Mouse (Mus musculus) myocyte (in vitro differentiated cells): Measurements from ENCODE around the gene Ppox. TPM values are rescaled to one million over a fixed set of nuclear protein-coding genes. Genes with fewer than 3 reads are reported as not detected.

Source experiments
- H3K27me3 ChIP-seq: one replicate; pipeline ENCODE4 v1.6.1; 2011; ENCODE audit not compliant: control insufficient read depth, insufficient read depth, insufficient read length
- H3K36me3 ChIP-seq: one replicate; pipeline ENCODE4 v1.6.1; 2011; ENCODE audit not compliant: control insufficient read depth, insufficient read depth
- H3K4me2 ChIP-seq: one replicate; pipeline ENCODE4 v1.6.1; 2011; ENCODE audit warnings: low read depth, control low read depth
- H3K4me3 ChIP-seq: one replicate; pipeline ENCODE4 v1.5.1; 2011; ENCODE audit warnings: mild to moderate bottlenecking, control low read depth, moderate library complexity
- H3K79me2 ChIP-seq: one replicate; pipeline ENCODE4 v1.6.1; 2011; ENCODE audit not compliant: control insufficient read depth, insufficient read depth
- H3ac ChIP-seq: one replicate; pipeline ENCODE4 v1.6.1; 2011; ENCODE audit not compliant: control insufficient read depth, insufficient read length
- CEBPB ChIP-seq: IDR thresholded peaks from 2 replicates; pipeline ENCODE4 v1.6.1; 2011; ENCODE audit warnings: mild to moderate bottlenecking, moderate library complexity; ENCODE audit not compliant: poor library complexity, insufficient read depth, severe bottlenecking
- E2F4 ChIP-seq: IDR thresholded peaks from one replicate; pipeline ENCODE4 v1.6.1; 2011; ENCODE audit warnings: mild to moderate bottlenecking, control low read depth, moderate library complexity; ENCODE audit not compliant: insufficient read depth
- MAX ChIP-seq: IDR thresholded peaks from one replicate; pipeline ENCODE4 v1.6.1; 2011; ENCODE audit warnings: low read depth, mild to moderate bottlenecking, control low read depth
- MYOD1 ChIP-seq, 3 experiments: IDR thresholded peaks; one replicate each; pipeline ENCODE4 v1.6.1; 2011; ENCODE audit warnings: control low read depth in 2 of 3, low read depth in 2 of 3, mild to moderate bottlenecking in 2 of 3, moderate library complexity in 1 of 3; ENCODE audit not compliant: insufficient read length in 2 of 3, control insufficient read depth in 1 of 3
- MYOG ChIP-seq, 3 experiments: IDR thresholded peaks; one replicate each; pipeline ENCODE4 v1.6.1; 2011; ENCODE audit warnings: control low read depth in 2 of 3, low read depth in 2 of 3, mild to moderate bottlenecking in 2 of 3; ENCODE audit not compliant: insufficient read length in 2 of 3, control insufficient read depth in 1 of 3, insufficient read depth in 1 of 3
- POLR2A ChIP-seq: IDR thresholded peaks from one replicate; pipeline ENCODE4 v1.6.1; 2011; ENCODE audit warnings: low read depth, mild to moderate bottlenecking, control low read depth, moderate library complexity; ENCODE audit not compliant: insufficient read length
- POLR2AphosphoS2 ChIP-seq: IDR thresholded peaks from one replicate; pipeline ENCODE4 v1.6.1; 2011; ENCODE audit warnings: low read depth, control low read depth; ENCODE audit not compliant: insufficient read length
- REST ChIP-seq: IDR thresholded peaks from one replicate; pipeline ENCODE4 v1.6.1; 2011; ENCODE audit warnings: mild to moderate bottlenecking, control low read depth, moderate library complexity; ENCODE audit not compliant: insufficient read depth, insufficient read length
- SRF ChIP-seq: IDR thresholded peaks from one replicate; pipeline ENCODE4 v1.6.1; 2011; ENCODE audit warnings: low read depth; ENCODE audit not compliant: control insufficient read depth, insufficient read length
- TCF12 ChIP-seq: IDR thresholded peaks from one replicate; pipeline ENCODE4 v1.6.1; 2011; ENCODE audit warnings: mild to moderate bottlenecking, control low read depth; ENCODE audit not compliant: poor library complexity, insufficient read depth, severe bottlenecking
- TCF3 ChIP-seq: IDR thresholded peaks from one replicate; pipeline ENCODE4 v1.6.1; 2011; ENCODE audit warnings: low read depth, control low read depth; ENCODE audit not compliant: insufficient read length
- USF1 ChIP-seq: IDR thresholded peaks from one replicate; pipeline ENCODE4 v1.6.1; 2011; ENCODE audit warnings: low read depth, mild to moderate bottlenecking, control low read depth, moderate library complexity
- polyA plus RNA-seq: library from polyadenylated mRNA; unstranded; fragments of >200 nt; fragmentation: generic; extraction: Trizol; gene quantifications from one replicate; pipeline ENCODE4 v1.2.1, GENCODE M21; 2012; ENCODE audit warnings: missing spikeins

The Ppox gene
- polyA plus RNA-seq, 1 experiment, result 11.7 TPM

- H3K4me3 ChIP-seq, result no peak overlapping the region
- H3K79me2 ChIP-seq, result no peaks in the 10 kb centered on the region
- H3ac ChIP-seq, result no peak overlapping the region
- H3K27me3 ChIP-seq, result no peaks in the 10 kb centered on the region
- peaks cover 42% of the 10 kb centered on the region for H3K36me3 ChIP-seq
- no peak for TF ChIP-seq POLR2AphosphoS2
- no peak overlapping the region for H3K4me2 ChIP-seq
Measured at GRCm38 (mm10) chr1:171237438-171237837, 43.5 kb downstream of the Ppox start.

GRCm38 (mm10) chr1:171235791-171236190, 45.2 kb downstream of the Ppox start:
- H3K4me2 ChIP-seq, result peak overlapping the region; percentile 15
- peaks cover 42% of the 10 kb centered on the region for H3K36me3 ChIP-seq
- H3ac ChIP-seq, result no peak overlapping the region
- H3K4me3 ChIP-seq, result no peak overlapping the region
- no peaks in the 10 kb centered on the region for H3K79me2 ChIP-seq
- H3K27me3 ChIP-seq, result no peaks in the 10 kb centered on the region
- TF ChIP-seq TCF12 (no peak), REST (no peak), MAX (no peak), USF1 (no peak), TCF3 (no peak), MYOG (IDR thresholded peaks at IDR 0.05; ENCODE audit: control insufficient read depth in 1 of 3, insufficient read depth in 1 of 3, insufficient read length in 2 of 3, low read depth in 2 of 3) (no peak), POLR2A (no peak), CEBPB (no peak), MYOD1 (IDR thresholded peaks at IDR 0.05; ENCODE audit: control insufficient read depth in 1 of 3, insufficient read length in 2 of 3, low read depth in 2 of 3) (no peak), E2F4 (no peak), POLR2AphosphoS2 (no peak), SRF (no peak)

DNA sequence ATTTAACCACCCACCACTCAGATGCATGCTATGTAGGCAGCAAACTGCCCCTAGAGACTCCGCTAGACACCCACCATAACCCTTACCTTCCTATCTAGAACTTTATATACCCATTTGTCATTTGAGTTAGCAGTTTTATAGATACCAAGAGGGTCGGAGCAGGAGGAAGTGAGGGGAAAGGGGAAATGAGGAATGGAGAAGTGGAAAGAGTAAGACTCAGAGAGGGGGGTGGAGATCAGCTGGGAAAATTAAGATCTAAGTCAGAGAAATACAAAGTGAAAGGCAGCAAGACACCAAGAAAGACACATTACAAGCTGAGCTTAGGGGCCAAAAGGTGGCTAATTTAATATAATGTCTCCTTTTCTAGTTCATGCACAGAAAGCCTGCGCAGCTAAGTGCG, 46.4 kb downstream of the Ppox start:
- Histone ChIP-seq H3K4me3 (no peak overlapping the region), H3K4me2 (no peak overlapping the region), H3K36me3 (peaks cover 42% of the 10 kb centered on the region), H3ac (no peak overlapping the region), H3K27me3 (no peaks in the 10 kb centered on the region), H3K79me2 (no peaks in the 10 kb centered on the region)
- TF ChIP-seq TCF3 (no peak), MYOD1 (IDR thresholded peaks at IDR 0.05; ENCODE audit: control insufficient read depth in 1 of 3, insufficient read length in 2 of 3, low read depth in 2 of 3) (no peak), MYOG (IDR thresholded peaks at IDR 0.05; ENCODE audit: control insufficient read depth in 1 of 3, insufficient read depth in 1 of 3, insufficient read length in 2 of 3, low read depth in 2 of 3) (no peak), REST (no peak), USF1 (no peak), TCF12 (no peak), MAX (no peak), POLR2A (no peak), E2F4 (no peak), POLR2AphosphoS2 (no peak), CEBPB (no peak), SRF (no peak)

DNA sequence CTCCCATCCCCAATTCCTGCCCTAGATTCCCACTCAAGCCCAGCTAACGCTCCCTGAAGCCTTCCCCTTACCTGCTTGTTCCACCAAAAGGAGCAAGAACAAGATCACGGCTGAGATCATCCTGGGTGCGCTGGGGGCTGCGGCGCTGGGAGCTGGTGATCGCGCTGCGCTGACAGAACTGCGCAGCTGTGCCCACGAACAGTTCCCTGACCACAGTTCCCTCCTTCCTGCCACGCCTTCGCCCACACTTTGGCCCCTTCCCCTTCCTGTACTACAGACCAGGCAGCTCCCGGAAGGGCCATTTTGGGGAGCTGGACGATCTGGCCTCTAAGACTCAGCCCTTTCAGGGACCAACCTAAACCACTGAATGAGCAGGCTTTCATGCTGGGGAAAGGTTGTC, 46.9 kb downstream of the Ppox start, which contains the start of gene Fcer1g:
Gene Fcer1g, minus strand, starts transcription at position 240 of the 400 bp plus-strand sequence.
- no peak within 1 kb of the TSS for H3K4me3 ChIP-seq
- no peak within 1 kb of the TSS for H3ac ChIP-seq
- TF ChIP-seq POLR2A (no peak), TCF3 (no peak), POLR2AphosphoS2 (peak; percentile 64)
- H3K4me2 ChIP-seq, result no peak within 1 kb of the TSS
- H3K36me3 ChIP-seq, result peaks cover 45% of the 10 kb centered on the region
- H3K79me2 ChIP-seq, result no peaks in the 10 kb centered on the region
- no peaks in the 10 kb centered on the region for H3K27me3 ChIP-seq

DNA sequence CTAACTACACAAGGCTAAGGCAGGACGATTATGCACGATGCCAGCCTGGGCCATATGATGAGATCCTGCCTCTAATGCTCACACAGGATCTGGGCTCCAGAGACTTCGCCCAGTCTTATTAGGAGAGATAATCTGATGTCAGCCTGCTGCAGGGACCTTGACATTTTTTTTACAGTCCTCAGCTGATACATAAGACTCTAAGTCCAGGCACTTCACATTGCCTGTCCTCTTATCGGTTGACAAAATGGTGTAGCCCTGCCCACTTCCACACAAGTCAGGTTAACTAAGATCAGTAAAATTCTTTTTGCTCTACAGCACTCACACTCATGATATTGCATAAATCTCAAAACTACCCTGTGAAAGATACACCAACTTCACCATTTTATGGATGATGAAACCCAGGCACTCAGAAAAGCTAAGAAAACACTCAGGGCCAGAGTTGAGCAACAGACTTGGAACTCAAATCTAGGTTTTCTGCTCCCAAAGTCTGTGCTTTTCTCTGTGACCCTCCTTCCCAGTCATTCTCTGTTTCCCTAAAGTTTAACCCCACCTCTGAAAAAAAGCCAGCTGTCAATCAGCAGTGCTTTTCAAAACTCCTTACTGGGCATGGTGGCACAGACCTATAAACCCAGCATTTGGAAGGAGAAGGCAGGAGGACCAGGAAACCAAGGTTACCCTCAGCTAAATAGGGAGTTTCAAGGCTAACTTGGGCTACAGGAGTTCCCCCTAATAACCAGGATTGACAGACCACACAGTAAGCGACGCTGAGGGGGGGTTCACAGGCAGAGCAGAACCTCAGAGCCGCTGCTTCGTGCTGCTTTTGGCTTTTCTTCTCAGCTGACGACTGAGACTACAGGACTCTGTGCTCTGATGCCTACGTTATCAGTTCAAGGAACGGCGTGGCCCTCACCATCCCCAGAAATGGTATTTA, 47.9 kb downstream of the Ppox start:
- no peak overlapping the region for H3K4me3 ChIP-seq
- no peaks in the 10 kb centered on the region for H3K27me3 ChIP-seq
- H3K36me3 ChIP-seq, result peaks cover 37% of the 10 kb centered on the region
- H3K79me2 ChIP-seq, result no peaks in the 10 kb centered on the region
- H3ac ChIP-seq, result no peak overlapping the region
- H3K4me2 ChIP-seq, result no peak overlapping the region
- TF ChIP-seq REST (no peak), POLR2AphosphoS2 (peak; percentile 10)
